Mouse (Mus musculus) stomach, postnatal 0 days (tissue): ENCODE measurements at regions not wholly inside any gene's neighbourhood (a gene's known extent, or its start where the extent isn't known, plus 50 kb on each side); places are given as distances from the start of the nearest gene placed in this dataset.

Source experiments
- ATAC-seq: fragments of 200-750 bp; cut with Nextera tagmentation; 2 replicates; pipeline ENCODE4 v1.8.0; 2017; ENCODE audit not compliant: low FRiP score, low TSS enrichment
- DNase-seq: peaks from one replicate; pipeline ENCODE4 v3.0.0-alpha.2; 2016; ENCODE audit warnings: low spot score
- H3K27ac ChIP-seq: fragments of 300-500 bp; sonication (generic); replicated peaks from 2 replicates; pipeline ENCODE4 v1.5.1; 2014; ENCODE audit warnings: mild to moderate bottlenecking, control low read depth
- H3K27me3 ChIP-seq: fragments of 300-500 bp; sonication (generic); 2 replicates; pipeline ENCODE4 v1.6.1; 2014; ENCODE audit warnings: low read length; ENCODE audit not compliant: control insufficient read depth, insufficient read depth
- H3K36me3 ChIP-seq: fragments of 300-500 bp; sonication (generic); 2 replicates; pipeline ENCODE4 v1.6.1; 2014; ENCODE audit warnings: low read length, mixed read lengths; ENCODE audit not compliant: control insufficient read depth, insufficient read depth
- H3K4me1 ChIP-seq: fragments of 300-500 bp; sonication (generic); replicated peaks from 2 replicates; pipeline ENCODE4 v1.6.1; 2014; ENCODE audit warnings: antibody characterized with exemption; ENCODE audit not compliant: control insufficient read depth, insufficient read depth
- H3K4me2 ChIP-seq: fragments of 300-500 bp; sonication (generic); replicated peaks from 2 replicates; pipeline ENCODE4 v1.6.1; 2014; ENCODE audit warnings: low read depth, mild to moderate bottlenecking, control low read depth, moderate library complexity
- H3K4me3 ChIP-seq: fragments of 300-500 bp; sonication (generic); 2 replicates; pipeline ENCODE4 v1.5.1; 2014; ENCODE audit warnings: low read depth, low read length, control low read depth
- H3K9ac ChIP-seq: fragments of 300-500 bp; sonication (generic); 2 replicates; pipeline ENCODE4 v1.6.1; 2014; ENCODE audit warnings: mild to moderate bottlenecking, low read length, control low read depth, mixed read lengths
- H3K9me3 ChIP-seq: fragments of 300-500 bp; sonication (generic); 2 replicates; pipeline ENCODE4 v1.6.1; 2016; ENCODE audit warnings: low read length; ENCODE audit not compliant: control insufficient read depth
- CTCF ChIP-seq: IDR thresholded peaks from 2 replicates; pipeline ENCODE4 v1.5.1; 2016; ENCODE audit warnings: antibody characterized with exemption, low read depth, mild to moderate bottlenecking, moderate library complexity
- EP300 ChIP-seq: optimal IDR thresholded peaks from 2 replicates; pipeline ENCODE3; 2016; ENCODE audit warnings: antibody characterized with exemption
- WGBS: fragments of 180-500 bp; shearing (Covaris S2); extraction: QIAGEN DNeasy Blood & Tissue Kit; methylation state at CpG from one replicate; pipeline ENCODE4 v1.1.7; 2014; 5-methylcytosine and 5-hydroxymethylcytosine counted together

- 50% methylated on average over 11 of the region's 11 CpGs for WGBS
- no peak; the same call in 1 of the 2 replicates for ATAC-seq
Observed at GRCm38 (mm10) chr8:103413589-103414575, 628.4 kb upstream of the Cdh11 start.

GRCm38 (mm10) chr8:103422313-103422973, 637.0 kb upstream of the Cdh11 start:
- 85% methylated on average over 2 of the region's 2 CpGs for WGBS
- ATAC-seq (no peak), DNase-seq (no peak)
- no peaks in the 10 kb centered on the region for H3K36me3 ChIP-seq
- H3K4me1 ChIP-seq = no peaks in the 10 kb centered on the region
- H3K9me3 ChIP-seq = no peaks in the 10 kb centered on the region
- H3K4me3 ChIP-seq = no peak overlapping the region
- H3K4me2 ChIP-seq = no peak overlapping the region
- H3K27me3 ChIP-seq = no peaks in the 10 kb centered on the region
- H3K27ac ChIP-seq = no peak overlapping the region
- no peak for TF ChIP-seq EP300
- no peak for TF ChIP-seq CTCF
- H3K9ac ChIP-seq = no peak overlapping the region

More at GRCm38 (mm10) chr8:103413589-103414575, 628.4 kb upstream of the Cdh11 start:
- Histone ChIP-seq H3K9ac (no peak overlapping the region), H3K27ac (no peak overlapping the region), H3K9me3 (no peaks in the 10 kb centered on the region), H3K36me3 (no peaks in the 10 kb centered on the region), H3K4me2 (no peak overlapping the region), H3K27me3 (no peaks in the 10 kb centered on the region), H3K4me1 (no peaks in the 10 kb centered on the region), H3K4me3 (no peak overlapping the region)
- TF ChIP-seq CTCF (no peak), EP300 (no peak)
- DNase-seq = no peak

GRCm38 (mm10) chr8:103425967-103426366, 640.5 kb upstream of the Cdh11 start:
- Histone ChIP-seq H3K36me3 (no peaks in the 10 kb centered on the region), H3K9me3 (no peaks in the 10 kb centered on the region), H3K4me1 (no peaks in the 10 kb centered on the region), H3K27me3 (no peaks in the 10 kb centered on the region), H3K9ac (no peak overlapping the region), H3K27ac (no peak overlapping the region), H3K4me2 (no peak overlapping the region), H3K4me3 (no peak overlapping the region)
- TF ChIP-seq CTCF = no peak
- no peak for TF ChIP-seq EP300
- WGBS = 81% methylated on average over 1 of the region's 1 CpGs
- DNase-seq = no peak
- no peak for ATAC-seq

GRCm38 (mm10) chr8:103430874-103431492, 645.5 kb upstream of the Cdh11 start:
- DNase-seq = no peak
- Histone ChIP-seq H3K27me3 (no peaks in the 10 kb centered on the region), H3K9ac (no peak overlapping the region)

GRCm38 (mm10) chr8:103433532-103434105, 648.2 kb upstream of the Cdh11 start:
- Histone ChIP-seq H3K9me3 (no peaks in the 10 kb centered on the region), H3K4me3 (no peak overlapping the region), H3K4me2 (no peak overlapping the region), H3K36me3 (no peaks in the 10 kb centered on the region), H3K27ac (no peak overlapping the region), H3K27me3 (no peaks in the 10 kb centered on the region), H3K4me1 (no peaks in the 10 kb centered on the region), H3K9ac (no peak overlapping the region)
- WGBS = 92% methylated on average over 6 of the region's 6 CpGs
- no peak for DNase-seq
- no peak for ATAC-seq
- TF ChIP-seq EP300 (no peak), CTCF (no peak)

More at GRCm38 (mm10) chr8:103430874-103431492, 645.5 kb upstream of the Cdh11 start:
- H3K27ac ChIP-seq = no peak overlapping the region
- ATAC-seq = no peak
- H3K36me3 ChIP-seq = no peaks in the 10 kb centered on the region
- no peaks in the 10 kb centered on the region for H3K4me1 ChIP-seq
- TF ChIP-seq EP300 = no peak
- no peak for TF ChIP-seq CTCF
- WGBS = 73% methylated on average over 3 of the region's 3 CpGs
- H3K4me2 ChIP-seq = no peak overlapping the region
- no peak overlapping the region for H3K4me3 ChIP-seq
- no peaks in the 10 kb centered on the region for H3K9me3 ChIP-seq
